Mouse (Mus musculus) lung, postnatal 36 days (tissue): Measurements from ENCODE around the gene Pitpnm3.
A peak's percentile ranks its signal among the peaks of the same experiment; 100 is the strongest.

ENCODE experiments used
- DNase-seq: peaks from one replicate; pipeline ENCODE4 v3.0.0; 2022; ENCODE audit warnings: mixed read lengths

The Pitpnm3 gene

GRCm38 (mm10) chr11:72086251-72087046, 49.1 kb downstream of the Pitpnm3 start:
- no peak for DNase-seq

DNA sequence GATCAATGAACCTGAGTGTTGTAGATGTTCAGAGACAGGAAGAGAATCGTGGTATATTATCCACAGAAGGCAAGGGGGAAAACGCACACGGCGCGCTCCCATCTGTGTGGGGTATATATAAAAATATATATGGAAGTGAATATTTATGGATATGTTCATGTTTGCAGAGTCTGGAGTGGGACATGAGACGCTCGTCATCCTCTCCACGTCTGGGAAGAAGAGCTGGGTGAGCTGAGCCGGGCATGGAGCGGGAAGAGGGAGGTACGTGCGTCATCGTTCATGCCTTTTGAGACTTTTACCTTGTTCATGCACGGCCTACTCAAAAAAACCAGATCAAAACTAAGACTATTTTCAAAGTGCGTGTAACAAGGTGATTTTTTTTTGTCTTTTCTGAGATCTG, 51.2 kb downstream of the Pitpnm3 start:
- DNase-seq = no peak

DNA sequence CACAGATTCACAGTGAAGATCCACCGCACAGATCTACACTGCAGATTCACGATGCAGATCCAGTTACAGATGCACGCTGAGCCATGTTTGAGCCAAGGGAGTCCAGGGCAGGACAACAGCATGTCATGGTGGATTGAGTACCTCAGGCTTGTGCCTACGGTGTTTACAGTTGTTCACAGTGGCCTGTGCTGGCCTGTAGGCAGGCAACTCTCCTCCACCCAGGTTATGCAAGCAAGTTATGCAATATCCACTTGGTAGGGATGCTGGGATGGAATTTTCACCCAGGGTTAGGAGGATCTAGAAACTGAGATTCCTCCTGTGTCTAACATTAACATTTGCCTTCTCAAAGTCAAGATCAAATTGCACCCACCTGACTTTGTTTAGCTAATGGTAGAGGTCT, 53.0 kb downstream of the Pitpnm3 start:
- DNase-seq = peak; percentile 58

DNA sequence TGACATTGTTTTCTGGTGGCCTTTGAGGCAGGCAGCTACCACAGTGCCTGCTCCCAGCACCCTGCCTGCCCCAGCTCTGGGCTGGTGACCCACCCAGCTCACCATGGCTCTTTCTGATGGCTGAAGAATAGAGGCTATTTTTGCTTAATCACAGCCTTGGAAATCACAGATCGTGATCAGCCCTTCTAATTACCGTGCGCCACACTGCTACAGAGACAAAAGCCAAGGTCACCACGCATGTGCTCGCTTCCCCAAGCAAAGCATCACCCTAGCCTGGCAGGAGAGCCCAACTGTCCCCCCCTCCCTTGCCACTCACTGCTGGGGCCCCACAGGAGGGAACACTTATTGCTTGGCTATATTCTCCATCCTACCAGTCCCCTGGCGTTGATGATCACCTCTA, 55.1 kb downstream of the Pitpnm3 start:
- DNase-seq = no peak

DNA sequence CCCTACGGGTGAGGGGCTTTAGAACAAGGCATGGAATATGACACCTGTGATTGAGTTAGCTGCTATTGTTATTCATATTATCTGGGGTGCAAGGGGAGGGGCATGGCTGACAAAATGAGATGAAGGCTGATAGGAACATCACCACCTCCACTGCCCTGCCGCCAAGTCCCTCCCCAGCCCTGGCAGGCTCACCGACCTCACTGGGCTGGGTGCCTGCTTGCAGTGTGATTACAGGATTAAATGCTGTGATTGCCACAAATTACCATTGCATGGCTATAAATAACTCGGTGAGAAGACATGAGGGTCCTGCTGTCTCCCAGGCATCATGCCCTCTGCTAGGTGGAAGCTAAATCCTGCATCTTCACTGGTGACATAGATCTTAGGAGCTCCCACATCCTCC, 56.9 kb downstream of the Pitpnm3 start:
- no peak for DNase-seq

DNA sequence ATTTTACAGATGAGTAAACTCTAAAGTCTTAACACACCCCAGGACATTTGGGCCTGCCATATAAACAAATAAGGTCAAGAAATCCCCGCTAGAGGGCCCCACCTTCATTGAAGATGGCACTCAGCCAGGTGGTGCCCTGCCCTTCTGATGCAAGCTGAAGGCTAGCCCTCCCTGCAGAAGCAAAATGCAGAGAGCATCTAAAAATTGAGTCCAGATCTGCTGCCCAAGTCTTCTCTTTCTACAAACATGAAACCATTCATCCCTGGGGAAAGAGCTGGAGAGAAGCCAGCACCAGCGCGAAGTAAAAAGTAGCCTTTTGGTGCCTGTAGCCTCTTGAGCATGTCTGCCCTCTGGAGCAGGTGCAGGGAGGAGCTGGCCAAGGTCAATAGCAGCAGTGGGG, 57.5 kb downstream of the Pitpnm3 start:
- DNase-seq = peak; percentile 51

- DNase-seq = no peak
These were observed 61.3 kb downstream of the Pitpnm3 start for GRCm38 (mm10) chr11:72074230-72074629.

DNA sequence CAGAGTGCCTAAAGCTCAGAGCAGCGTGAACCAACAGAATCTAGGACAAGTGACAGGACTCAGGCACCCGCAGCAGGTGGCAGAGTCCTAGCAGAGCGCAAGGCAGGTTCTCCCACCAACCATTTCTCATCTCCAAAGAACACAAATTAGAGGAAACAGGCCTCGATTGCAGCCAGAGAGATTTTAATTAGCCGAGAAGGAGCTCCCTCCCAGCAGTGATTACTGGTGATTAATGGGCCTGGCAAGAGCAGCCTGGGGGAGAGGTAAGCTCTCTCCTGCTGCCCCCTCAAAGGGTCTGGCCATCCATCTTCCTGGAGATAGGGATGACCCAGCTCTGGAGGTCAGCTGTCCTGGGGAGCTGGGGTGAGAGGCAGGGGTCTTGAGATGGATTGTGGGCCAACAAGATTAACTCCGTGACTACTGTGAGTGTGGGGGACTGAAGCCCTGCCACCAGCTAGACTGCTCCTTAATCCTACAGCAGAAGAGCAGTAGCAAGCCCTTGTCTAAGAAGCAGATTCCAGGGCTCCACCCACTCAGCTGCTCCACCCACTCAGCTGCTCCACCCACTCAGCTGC, 63.2 kb downstream of the Pitpnm3 start:
- DNase-seq = no peak

- DNase-seq = no peak
These were observed 64.8 kb downstream of the Pitpnm3 start for GRCm38 (mm10) chr11:72070733-72071132.

- no peak for DNase-seq
These were observed 67.6 kb downstream of the Pitpnm3 start for GRCm38 (mm10) chr11:72068026-72068425.

DNA sequence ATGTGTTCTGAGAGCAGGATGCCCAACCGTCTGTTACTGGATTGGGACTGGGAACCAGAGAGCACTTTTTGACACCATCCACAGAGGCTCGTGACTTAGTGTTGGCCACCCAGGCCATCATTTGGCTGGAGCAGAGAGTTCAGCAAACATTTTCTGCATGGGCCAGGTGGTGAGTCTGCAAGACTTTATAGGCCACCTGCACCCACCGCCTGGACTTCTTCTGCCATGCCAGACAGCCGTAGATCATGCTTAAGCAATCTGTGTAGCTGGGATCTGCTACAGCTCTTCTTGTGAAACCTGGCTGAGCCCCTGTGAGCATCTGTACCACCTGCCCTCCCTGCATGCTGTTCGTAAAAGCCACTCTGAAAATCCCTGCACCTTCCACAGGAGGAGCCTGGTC, 68.3 kb downstream of the Pitpnm3 start:
- no peak for DNase-seq

DNA sequence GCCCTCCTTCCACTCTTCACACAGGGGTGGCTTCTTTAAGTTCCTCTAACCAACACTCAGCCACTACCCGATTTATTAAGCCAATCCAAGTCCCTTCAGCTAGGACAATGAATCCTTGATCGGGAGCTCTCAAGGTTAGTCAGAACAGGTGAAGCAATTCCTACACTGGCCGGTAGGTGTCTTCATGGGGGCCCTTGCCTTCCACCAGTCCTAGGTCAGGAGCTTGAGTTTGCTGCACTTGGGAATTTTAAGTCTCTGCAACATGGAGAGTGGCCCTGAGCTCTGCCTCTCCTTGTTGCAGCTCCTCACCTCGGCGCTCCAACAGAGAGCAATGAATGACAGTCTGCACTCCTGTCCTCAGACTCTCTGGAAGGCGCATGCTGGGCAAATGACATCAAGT, 69.2 kb downstream of the Pitpnm3 start:
- DNase-seq = peak; percentile 67

DNA sequence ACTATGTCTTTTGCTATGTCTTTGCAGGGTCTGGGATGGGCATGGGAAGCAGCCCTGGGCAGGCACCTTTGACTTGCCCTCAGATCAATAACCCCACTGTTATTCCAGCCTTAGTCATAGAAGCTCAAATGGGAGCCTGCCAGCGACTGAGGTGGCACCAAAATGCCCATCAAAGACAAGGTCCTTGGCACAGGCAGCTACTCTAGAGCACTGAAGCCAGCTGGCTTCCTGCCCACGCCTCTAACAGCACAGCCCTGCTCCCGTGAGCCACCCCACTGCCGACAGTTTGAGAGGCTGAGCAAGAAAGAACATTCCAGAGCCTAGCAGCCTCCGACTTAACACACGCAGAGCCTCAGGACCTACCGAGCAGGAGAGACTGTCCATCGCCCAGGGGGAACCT, 70.5 kb downstream of the Pitpnm3 start:
- peak; percentile 78 for DNase-seq

GRCm38 (mm10) chr11:72064414-72064813, 71.2 kb downstream of the Pitpnm3 start:
- no peak for DNase-seq

DNA sequence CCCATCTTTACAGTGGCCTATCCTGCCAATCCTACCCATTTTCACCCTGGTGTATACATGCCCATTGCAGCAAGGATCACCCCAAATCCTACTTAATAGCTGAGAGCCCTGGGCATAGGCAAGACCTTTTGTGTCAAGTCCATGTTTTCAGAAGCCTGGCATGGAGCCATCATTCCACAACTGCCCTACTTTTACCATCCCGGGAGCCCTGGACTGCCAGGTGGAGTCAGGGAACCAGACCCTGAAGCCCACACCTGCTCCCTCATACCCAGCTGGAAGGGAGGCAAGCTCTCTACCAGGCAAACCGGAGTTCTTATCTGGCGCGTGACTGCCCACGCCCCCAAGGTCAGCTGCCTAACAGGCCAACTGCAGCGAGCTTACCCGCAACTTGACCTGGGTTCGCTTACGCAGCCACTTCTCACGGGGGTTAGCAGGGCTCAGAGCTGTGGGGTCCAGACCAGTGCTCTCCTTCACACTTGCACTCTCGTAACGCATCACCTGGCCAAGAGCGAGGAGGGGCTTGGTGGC, 74.4 kb downstream of the Pitpnm3 start:
- no peak for DNase-seq

DNA sequence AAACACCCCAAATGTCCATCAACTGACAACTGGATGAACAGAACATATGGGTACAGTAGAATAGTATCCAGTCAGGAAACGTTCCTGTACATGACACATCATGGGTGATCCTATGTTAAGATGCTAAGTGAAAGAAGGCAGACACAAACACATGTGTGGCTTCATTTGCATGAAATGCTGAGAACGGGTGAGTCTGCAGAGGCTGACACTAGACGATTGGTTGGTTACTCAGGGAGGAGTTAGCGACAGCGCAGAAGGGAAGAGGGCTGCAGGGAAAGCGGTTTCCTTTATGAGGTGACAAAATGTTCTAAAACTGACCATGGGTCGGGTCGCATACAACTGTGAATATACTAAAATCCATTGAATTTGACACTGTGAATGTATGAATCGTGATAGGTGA, 75.2 kb downstream of the Pitpnm3 start:
- no peak for DNase-seq

- DNase-seq = no peak
These were observed 78.4 kb downstream of the Pitpnm3 start for GRCm38 (mm10) chr11:72057166-72057565.

GRCm38 (mm10) chr11:72055176-72055575, 80.4 kb downstream of the Pitpnm3 start:
- DNase-seq = no peak

DNA sequence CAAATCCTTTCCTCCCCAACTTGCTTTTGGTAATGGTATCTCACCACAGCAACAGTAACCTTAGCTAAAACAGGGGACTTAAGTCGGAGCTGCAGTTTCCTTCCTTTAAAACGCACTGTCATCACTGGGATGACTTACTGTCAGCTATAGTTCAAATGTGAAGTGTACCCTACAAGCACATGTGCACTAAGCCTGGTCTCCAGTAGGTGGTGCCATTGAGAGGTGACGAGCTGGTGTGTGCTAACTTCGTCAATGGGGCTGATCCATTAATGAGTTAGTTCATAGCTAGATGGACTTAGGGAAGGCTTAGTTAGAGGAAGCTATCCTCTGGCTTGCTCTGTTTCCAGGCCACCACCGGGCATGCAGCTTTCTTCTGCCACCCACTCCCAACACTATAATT, 82.9 kb downstream of the Pitpnm3 start:
- DNase-seq = peak; percentile 88

GRCm38 (mm10) chr11:72052221-72052620, 83.4 kb downstream of the Pitpnm3 start:
- no peak for DNase-seq

DNA sequence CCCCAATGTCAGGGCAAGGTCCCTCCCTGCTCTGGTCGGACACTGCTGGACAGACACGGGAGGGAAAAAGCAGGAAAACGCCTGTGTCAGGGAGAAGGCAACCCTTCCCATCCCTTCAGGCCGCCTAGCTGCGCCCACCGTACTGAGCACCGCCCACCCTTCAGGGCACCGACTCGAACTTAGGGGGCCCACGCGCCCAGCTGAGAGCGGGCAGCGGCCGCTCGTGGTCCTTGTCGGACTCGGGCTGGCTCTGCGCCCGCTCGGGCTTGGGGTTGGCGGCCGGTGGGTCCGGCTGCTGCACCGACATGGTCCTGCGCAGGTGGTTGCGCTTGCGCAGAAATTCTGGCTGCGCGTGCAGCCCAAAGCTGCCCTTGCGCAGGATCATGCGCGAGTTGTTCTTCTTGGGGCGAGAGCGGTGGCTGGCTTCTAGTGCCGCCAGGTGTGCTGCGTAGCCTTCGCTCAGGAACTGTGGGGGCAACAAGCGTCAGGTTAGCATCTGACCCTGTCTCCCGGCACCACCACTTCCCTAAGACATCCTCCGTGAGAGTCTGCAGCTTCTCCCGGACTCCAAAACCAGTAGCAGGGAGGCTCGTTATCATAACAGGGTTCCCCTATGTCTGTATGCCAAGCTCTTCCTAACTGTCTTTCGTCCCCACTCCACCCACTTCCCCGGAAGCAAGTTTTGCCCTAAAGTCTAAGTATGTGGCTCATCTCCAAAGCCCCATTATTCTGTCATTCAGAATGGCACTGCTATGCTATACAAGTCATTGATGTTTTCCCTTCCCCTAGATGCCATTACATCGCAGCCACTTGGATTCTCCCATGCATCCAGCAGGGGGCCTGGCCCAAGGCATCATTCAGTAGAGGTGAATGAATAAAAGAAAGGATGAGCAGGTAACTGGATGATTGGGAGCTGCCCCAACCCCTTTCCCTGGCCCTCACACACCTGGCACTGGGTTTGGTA, 84.4 kb downstream of the Pitpnm3 start:
- DNase-seq = no peak

- DNase-seq = no peak
These were observed 85.2 kb downstream of the Pitpnm3 start for GRCm38 (mm10) chr11:72050168-72050894.
